Mouse (Mus musculus): ENCODE results near the gene Chad.
A peak's percentile ranks its signal among the peaks of the same experiment; 100 is the strongest.

Chad gene

DNA sequence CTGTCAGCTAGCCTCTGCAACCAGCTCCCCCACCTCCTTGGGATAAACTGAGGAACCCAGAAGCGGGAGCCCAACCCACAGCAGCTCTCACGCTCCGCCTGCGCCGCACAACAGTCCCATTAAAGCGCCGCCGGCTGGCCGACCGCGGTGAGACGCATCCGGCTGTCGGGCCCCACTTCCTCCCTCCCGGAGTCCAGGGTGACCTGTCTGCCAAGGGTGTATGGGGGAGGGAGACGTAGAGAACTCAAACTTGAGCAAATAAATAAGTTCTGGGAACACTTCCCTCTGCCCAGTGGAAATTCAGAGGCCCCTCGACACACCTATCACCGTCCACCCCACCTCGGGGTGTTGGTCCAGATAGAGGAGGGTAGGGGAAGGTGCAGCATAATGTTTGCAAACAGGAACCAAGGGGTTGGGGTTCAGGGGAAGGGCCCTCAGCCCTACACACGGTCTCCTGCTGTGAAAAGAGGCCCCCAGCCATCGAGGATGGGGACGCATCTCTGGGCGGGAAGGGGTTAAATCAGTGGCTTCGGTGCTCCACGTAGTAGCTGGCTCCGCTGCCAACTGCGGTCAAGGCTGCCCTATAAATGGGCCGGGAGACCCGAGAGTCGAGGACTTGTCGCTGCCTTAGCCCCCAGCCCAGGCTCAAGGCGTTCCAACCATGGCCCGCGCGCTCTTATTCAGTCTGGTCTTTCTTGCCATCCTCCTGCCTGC is at the start of gene Chad:
TSS of gene Chad (plus strand) at position 611 of the 714 bp plus-strand sequence.
- Histone ChIP-seq H3K4me3 (replicated peaks; ENCODE audit: low read length) (peak within 1 kb of the TSS; percentile 70), H3K36me3 (ENCODE audit: insufficient read depth, low read length) (no peaks in the 10 kb centered on the region), H3K9me3 (ENCODE audit: low read length) (no peaks in the 10 kb centered on the region), H3K27me3 (ENCODE audit: insufficient read depth, low read length) (peaks cover 48% of the 10 kb centered on the region), H3K4me1 (replicated peaks; ENCODE audit: low read depth, low read length) (peaks cover 39% of the 10 kb centered on the region)
- no peak for TF ChIP-seq CTCF (conservative IDR thresholded peaks at IDR 0.05; ENCODE audit: low read length)
- no peak for TF ChIP-seq POU5F1 (IDR thresholded peaks at IDR 0.05; ENCODE audit: borderline replicate concordance, low read length)
- TF ChIP-seq NANOG (IDR thresholded peaks at IDR 0.05; ENCODE audit: borderline replicate concordance, low read length) = no peak

DNA sequence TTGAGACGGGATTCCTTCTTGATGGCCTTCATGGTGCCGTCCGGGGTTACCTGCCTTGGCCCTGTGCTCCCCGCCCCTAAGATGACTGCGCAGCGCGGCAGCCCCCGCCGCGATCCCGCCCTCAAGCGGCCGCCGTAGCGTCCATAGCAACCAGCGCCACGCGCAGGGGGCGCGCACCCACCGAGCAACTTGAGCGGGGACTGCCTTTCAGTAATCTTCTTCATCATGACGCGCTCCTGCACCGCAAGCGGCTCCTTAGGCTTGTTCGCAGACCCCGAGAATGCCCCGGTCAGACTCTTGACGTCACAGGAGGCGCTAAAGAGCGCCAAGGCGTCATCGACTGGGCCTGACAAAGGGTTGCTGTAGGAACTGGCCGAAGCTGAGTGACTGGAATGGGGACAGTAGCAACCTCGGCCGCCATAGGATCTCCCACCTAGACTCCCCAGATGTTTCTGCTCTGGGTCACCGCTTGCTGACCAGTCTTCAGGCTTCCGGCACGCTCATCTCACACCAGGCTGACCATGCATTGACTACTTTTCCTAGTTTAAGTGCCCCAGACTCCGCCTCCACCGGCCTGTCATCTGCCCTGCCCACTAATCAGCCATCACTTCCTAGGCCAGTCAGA is 43.5 kb upstream of the Chad start, which contains the start of gene Mycbpap:
TSS of gene Mycbpap (minus strand) at position 524 of the 625 bp plus-strand sequence.
- peaks cover 39% of the 10 kb centered on the region for H3K27me3 ChIP-seq (ENCODE audit: insufficient read depth, low read length)
- peak within 1 kb of the TSS; percentile 75 for H3K4me3 ChIP-seq (replicated peaks; ENCODE audit: low read length)
- H3K36me3 ChIP-seq (ENCODE audit: insufficient read depth, low read length) = no peaks in the 10 kb centered on the region
- H3K9me3 ChIP-seq (ENCODE audit: low read length) = no peaks in the 10 kb centered on the region
- TF ChIP-seq NANOG (IDR thresholded peaks at IDR 0.05; ENCODE audit: borderline replicate concordance, low read length) = no peak
- TF ChIP-seq CTCF (conservative IDR thresholded peaks at IDR 0.05; ENCODE audit: low read length) = no peak
- H3K4me1 ChIP-seq (replicated peaks; ENCODE audit: low read depth, low read length) = peaks cover 22% of the 10 kb centered on the region

DNA sequence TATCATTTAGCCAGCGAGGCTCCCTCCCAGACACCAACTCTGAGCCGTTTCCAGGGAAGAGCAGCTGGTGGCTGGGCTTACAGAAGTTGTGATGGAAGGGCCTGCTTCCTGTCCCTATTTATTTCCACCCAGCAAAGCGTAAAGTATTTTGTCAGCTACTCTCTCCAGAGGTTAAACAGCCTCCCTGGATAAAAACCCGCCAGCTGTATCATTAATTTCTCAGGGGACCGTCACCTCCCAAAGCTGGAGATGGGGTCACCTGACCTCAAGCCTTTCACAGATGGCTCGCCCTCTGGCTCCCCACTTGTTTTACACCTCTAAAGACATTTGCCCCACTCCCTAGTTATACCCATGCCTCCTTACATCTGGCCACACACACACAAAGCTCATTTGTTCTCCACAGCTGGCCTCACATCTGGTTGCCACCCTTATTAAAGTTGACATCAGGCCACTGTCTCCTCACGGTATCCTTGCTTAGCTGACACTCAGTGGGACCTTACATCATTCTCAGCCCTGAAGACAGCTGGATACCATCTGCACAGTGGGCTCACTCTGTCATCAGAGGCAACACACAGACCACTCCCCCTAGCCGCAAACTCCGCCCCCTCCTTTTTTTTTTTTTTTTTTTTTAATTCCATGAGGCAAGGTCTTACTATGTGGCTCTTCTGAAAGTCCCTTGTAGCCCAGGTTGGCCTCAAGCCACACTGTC is 38.5 kb upstream of the Chad start:
- Histone ChIP-seq H3K4me1 (replicated peaks; ENCODE audit: low read depth, low read length) (peaks cover 20% of the 10 kb centered on the region), H3K4me3 (replicated peaks; ENCODE audit: low read length) (no peak overlapping the region), H3K27me3 (ENCODE audit: insufficient read depth, low read length) (peaks cover 25% of the 10 kb centered on the region), H3K9me3 (ENCODE audit: low read length) (no peaks in the 10 kb centered on the region), H3K36me3 (ENCODE audit: insufficient read depth, low read length) (no peaks in the 10 kb centered on the region)
- TF ChIP-seq CTCF (conservative IDR thresholded peaks at IDR 0.05; ENCODE audit: low read length) (no peak), NANOG (IDR thresholded peaks at IDR 0.05; ENCODE audit: borderline replicate concordance, low read length) (no peak), POU5F1 (IDR thresholded peaks at IDR 0.05; ENCODE audit: borderline replicate concordance, low read length) (no peak)

DNA sequence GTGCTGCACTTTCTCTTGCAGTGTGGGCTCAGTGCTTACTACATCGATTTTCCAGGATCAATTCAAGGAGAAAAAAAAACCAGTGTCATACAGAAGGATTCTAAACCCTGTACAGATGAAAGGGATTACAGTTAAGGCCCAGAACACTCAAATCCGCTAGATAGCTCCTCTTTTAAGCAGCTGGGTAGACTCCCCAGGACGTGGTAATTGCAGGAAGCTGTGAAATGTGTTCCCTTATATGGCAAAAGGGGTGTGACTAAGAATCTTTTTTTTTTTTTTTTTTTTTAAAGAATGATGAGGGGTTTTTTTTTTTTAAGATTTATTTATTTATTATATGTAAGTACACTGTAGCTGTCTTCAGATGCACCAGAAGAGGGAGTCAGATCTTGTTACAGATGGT is 36.0 kb upstream of the Chad start:
- peaks cover 12% of the 10 kb centered on the region; the same call in 1 of the 2 replicates for H3K4me1 ChIP-seq (replicated peaks; ENCODE audit: low read depth, low read length)
- H3K36me3 ChIP-seq (ENCODE audit: insufficient read depth, low read length) = no peaks in the 10 kb centered on the region
- H3K27me3 ChIP-seq (ENCODE audit: insufficient read depth, low read length) = peaks cover 2% of the 10 kb centered on the region; the same call in 1 of the 2 replicates
- H3K4me3 ChIP-seq (replicated peaks; ENCODE audit: low read length) = no peak overlapping the region
- TF ChIP-seq CTCF (conservative IDR thresholded peaks at IDR 0.05; ENCODE audit: low read length) (no peak), NANOG (IDR thresholded peaks at IDR 0.05; ENCODE audit: borderline replicate concordance, low read length) (no peak), POU5F1 (IDR thresholded peaks at IDR 0.05; ENCODE audit: borderline replicate concordance, low read length) (no peak)
- H3K9me3 ChIP-seq (ENCODE audit: low read length) = no peaks in the 10 kb centered on the region

DNA sequence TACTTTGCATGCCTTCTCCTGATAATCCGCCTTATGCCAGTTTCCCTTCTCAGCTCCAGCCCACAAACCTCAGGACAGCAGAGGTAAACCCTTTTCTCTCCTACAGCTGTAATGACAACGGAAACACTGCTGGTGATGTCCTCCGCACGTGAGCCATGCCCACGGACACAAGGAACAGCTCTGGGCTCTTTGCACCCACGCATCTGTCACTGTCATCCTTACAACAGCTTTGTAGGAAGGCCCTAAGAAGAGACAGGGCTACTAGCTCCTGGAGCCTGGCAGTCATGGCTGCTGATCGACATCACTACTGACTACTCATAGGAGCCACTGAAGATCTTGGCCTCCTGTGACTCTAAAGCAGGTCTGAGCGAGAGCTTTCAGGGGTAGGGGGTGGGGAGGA is 31.7 kb upstream of the Chad start:
- no peak for TF ChIP-seq POU5F1 (IDR thresholded peaks at IDR 0.05; ENCODE audit: borderline replicate concordance, low read length)
- TF ChIP-seq NANOG (IDR thresholded peaks at IDR 0.05; ENCODE audit: borderline replicate concordance, low read length) = no peak
- no peak for TF ChIP-seq CTCF (conservative IDR thresholded peaks at IDR 0.05; ENCODE audit: low read length)

DNA sequence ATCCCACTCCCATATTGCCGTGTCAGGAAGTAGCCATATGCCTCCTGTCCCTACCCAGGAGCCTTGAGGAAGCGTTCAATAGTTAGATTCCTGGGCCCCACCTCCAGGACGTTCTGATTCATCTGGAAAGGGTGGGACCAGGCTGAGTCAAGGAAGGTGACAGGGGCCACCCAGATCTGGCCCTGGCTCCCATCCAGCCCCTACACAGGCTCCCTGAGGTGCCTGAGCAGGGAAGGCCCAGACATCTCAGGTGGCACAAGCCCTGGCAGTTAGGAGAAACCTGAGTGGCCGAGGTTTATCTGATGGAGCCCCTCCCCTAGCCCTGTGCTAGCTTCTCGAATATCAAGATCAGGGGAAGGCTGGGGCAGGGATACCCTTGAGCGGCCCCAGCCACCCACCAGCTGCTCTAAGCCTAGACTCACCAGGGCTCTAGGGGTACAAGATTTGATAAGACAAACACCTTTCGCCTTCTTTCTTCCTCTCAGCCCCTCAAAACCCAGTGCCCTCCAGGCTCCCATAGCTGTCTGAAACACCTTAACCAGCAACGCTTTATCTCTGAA is 26.0 kb upstream of the Chad start:
- Histone ChIP-seq H3K4me3 (replicated peaks; ENCODE audit: low read length) (no peak overlapping the region), H3K36me3 (ENCODE audit: insufficient read depth, low read length) (no peaks in the 10 kb centered on the region), H3K4me1 (replicated peaks; ENCODE audit: low read depth, low read length) (peaks cover 5% of the 10 kb centered on the region), H3K9me3 (ENCODE audit: low read length) (peaks cover 21% of the 10 kb centered on the region; the same call in 1 of the 2 replicates), H3K27me3 (ENCODE audit: insufficient read depth, low read length) (0 out of 2 replicates have a peak, but pooled peaks cover 3% of the 10 kb centered on the region)
- TF ChIP-seq CTCF (conservative IDR thresholded peaks at IDR 0.05; ENCODE audit: low read length) (no peak), NANOG (IDR thresholded peaks at IDR 0.05; ENCODE audit: borderline replicate concordance, low read length) (no peak), POU5F1 (IDR thresholded peaks at IDR 0.05; ENCODE audit: borderline replicate concordance, low read length) (no peak)

More for the DNA sequence above, 31.7 kb upstream of the Chad start:
- H3K9me3 ChIP-seq (ENCODE audit: low read length) = no peaks in the 10 kb centered on the region
- H3K27me3 ChIP-seq (ENCODE audit: insufficient read depth, low read length) = 0 out of 2 replicates have a peak, but pooled peaks cover 3% of the 10 kb centered on the region
- H3K4me3 ChIP-seq (replicated peaks; ENCODE audit: low read length) = no peak overlapping the region
- no peaks in the 10 kb centered on the region for H3K36me3 ChIP-seq (ENCODE audit: insufficient read depth, low read length)
- H3K4me1 ChIP-seq (replicated peaks; ENCODE audit: low read depth, low read length) = no peaks in the 10 kb centered on the region

DNA sequence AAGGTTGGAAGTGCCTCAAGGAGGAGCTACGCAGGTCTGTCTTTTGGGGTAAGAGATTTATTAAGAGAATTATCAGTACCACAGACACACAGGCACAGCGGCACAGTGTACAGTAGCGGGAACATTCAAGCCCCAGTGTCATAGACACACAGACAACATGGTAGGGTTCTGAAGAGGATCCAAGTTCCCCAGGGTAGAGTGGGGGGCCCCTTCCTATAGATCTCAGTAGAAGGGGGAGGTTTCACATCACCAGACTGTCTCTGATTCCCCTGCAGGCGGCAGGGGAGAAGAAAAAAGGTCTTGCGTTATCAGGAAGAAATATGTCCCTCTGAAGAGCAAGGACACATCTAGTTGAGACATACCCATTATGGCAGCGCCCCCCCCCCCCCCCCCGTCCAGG is 25.1 kb upstream of the Chad start:
- no peak overlapping the region for H3K4me3 ChIP-seq (replicated peaks; ENCODE audit: low read length)
- H3K4me1 ChIP-seq (replicated peaks; ENCODE audit: low read depth, low read length) = peaks cover 10% of the 10 kb centered on the region
- no peaks in the 10 kb centered on the region for H3K36me3 ChIP-seq (ENCODE audit: insufficient read depth, low read length)
- H3K27me3 ChIP-seq (ENCODE audit: insufficient read depth, low read length) = 0 out of 2 replicates have a peak, but pooled peaks cover 3% of the 10 kb centered on the region
- TF ChIP-seq POU5F1 (IDR thresholded peaks at IDR 0.05; ENCODE audit: borderline replicate concordance, low read length) (no peak), CTCF (conservative IDR thresholded peaks at IDR 0.05; ENCODE audit: low read length) (no peak), NANOG (IDR thresholded peaks at IDR 0.05; ENCODE audit: borderline replicate concordance, low read length) (no peak)
- peaks cover 21% of the 10 kb centered on the region; the same call in 1 of the 2 replicates for H3K9me3 ChIP-seq (ENCODE audit: low read length)

DNA sequence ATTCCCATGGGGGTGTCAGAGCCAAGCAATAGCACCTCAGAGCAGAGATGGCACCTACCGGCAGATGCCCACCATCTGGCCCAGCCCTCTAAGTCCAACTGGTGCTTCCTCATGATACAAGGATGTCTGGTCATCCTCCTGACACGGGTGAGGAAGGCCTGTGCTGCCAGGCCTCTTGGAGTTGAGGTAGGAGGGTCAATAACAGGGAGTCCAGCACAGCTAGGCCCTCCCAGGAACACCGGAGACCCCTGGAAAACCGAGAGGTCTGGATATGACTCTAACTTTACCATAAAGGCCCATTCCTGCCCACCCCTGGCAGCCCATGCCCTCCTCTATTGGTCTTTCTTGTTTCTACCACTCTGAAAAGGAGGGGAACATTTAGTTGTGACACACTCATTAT is 22.4 kb upstream of the Chad start:
- no peak overlapping the region for H3K4me3 ChIP-seq (replicated peaks; ENCODE audit: low read length)
- no peak for TF ChIP-seq CTCF (conservative IDR thresholded peaks at IDR 0.05; ENCODE audit: low read length)
- no peak for TF ChIP-seq POU5F1 (IDR thresholded peaks at IDR 0.05; ENCODE audit: borderline replicate concordance, low read length)
- TF ChIP-seq NANOG (IDR thresholded peaks at IDR 0.05; ENCODE audit: borderline replicate concordance, low read length) = no peak
- 0 out of 2 replicates have a peak, but pooled peaks cover 3% of the 10 kb centered on the region for H3K27me3 ChIP-seq (ENCODE audit: insufficient read depth, low read length)

More for the DNA sequence above, 22.4 kb upstream of the Chad start:
- H3K36me3 ChIP-seq (ENCODE audit: insufficient read depth, low read length) = no peaks in the 10 kb centered on the region
- peaks cover 21% of the 10 kb centered on the region; the same call in 1 of the 2 replicates for H3K9me3 ChIP-seq (ENCODE audit: low read length)
- peaks cover 16% of the 10 kb centered on the region for H3K4me1 ChIP-seq (replicated peaks; ENCODE audit: low read depth, low read length)

All from E14TG2a.4 (cell line).